Mouse (Mus musculus): ENCODE measurements at regions not wholly inside any gene's neighbourhood (a gene's known extent, or its start where the extent isn't known, plus 50 kb on each side); places are given as distances from the start of the nearest gene placed in this dataset.
"Not testable (repeated sequence)": the region's sequence is repeated elsewhere in the genome, so short reads cannot be mapped to it uniquely, and the experiment has no call there.

- Histone ChIP-seq H3K4me3 (replicated peaks) (no peak overlapping the region), H3K9me3 (no peaks in the 10 kb centered on the region), H3K27ac (no peak overlapping the region), H3K4me1 (no peaks in the 10 kb centered on the region), H3K36me3 (no peaks in the 10 kb centered on the region), H3K4me2 (no peak overlapping the region), H3K9ac (no peak overlapping the region), H3K27me3 (replicated peaks) (no peaks in the 10 kb centered on the region)
- no peak for ATAC-seq (ENCODE audit: insufficient read depth, low FRiP score, low read depth)
- WGBS = 67% methylated on average over 1 of the region's 1 CpGs
Measured at GRCm38 (mm10) chr2:107468671-107469070, 178.2 kb downstream of the Kcna4 start.

GRCm38 (mm10) chr2:107503646-107504379 lies 213.4 kb downstream of the Kcna4 start:
- 77% methylated on average over 7 of the region's 7 CpGs for WGBS
- H3K4me2 ChIP-seq = no peak overlapping the region
- no peak overlapping the region for H3K4me3 ChIP-seq (replicated peaks)
- no peaks in the 10 kb centered on the region for H3K27me3 ChIP-seq (replicated peaks)
- no peak for ATAC-seq (ENCODE audit: insufficient read depth, low FRiP score, low read depth)
- no peak overlapping the region for H3K9ac ChIP-seq
- H3K9me3 ChIP-seq = no peaks in the 10 kb centered on the region
- no peaks in the 10 kb centered on the region for H3K36me3 ChIP-seq
- H3K4me1 ChIP-seq = no peaks in the 10 kb centered on the region
- no peak overlapping the region for H3K27ac ChIP-seq

- no peak for ATAC-seq (ENCODE audit: insufficient read depth, low FRiP score, low read depth)
Measured at GRCm38 (mm10) chr2:107507426-107508167, 217.2 kb downstream of the Kcna4 start.

DNA sequence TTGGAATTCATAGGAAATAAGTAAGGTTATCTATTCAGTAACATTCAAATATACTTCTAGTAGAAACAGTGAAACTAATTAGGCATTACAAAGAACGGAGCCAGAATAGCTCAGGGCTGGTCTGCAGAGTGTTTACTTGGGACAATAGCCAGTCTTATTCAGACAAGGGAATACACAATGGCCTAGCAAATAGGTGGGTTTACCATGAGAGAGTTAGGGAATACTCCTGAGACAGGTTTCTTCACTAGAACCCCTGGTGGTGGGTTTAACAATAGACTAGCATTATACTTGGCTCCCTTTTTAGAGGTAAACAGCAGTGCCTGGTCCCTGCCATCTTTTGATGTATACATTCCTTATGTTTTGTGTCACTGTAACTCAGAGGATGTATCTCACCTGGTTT lies 225.0 kb downstream of the Kcna4 start:
- H3K36me3 ChIP-seq; H3K27me3 ChIP-seq (replicated peaks); H3K4me2 ChIP-seq; ATAC-seq (ENCODE audit: insufficient read depth, low FRiP score, low read depth); H3K27ac ChIP-seq; H3K4me3 ChIP-seq (replicated peaks); H3K9me3 ChIP-seq; H3K9ac ChIP-seq; H3K4me1 ChIP-seq: not testable (repeated sequence)
- WGBS = 75% methylated on average over 1 of the region's 1 CpGs

More at GRCm38 (mm10) chr2:107507426-107508167, 217.2 kb downstream of the Kcna4 start:
- Histone ChIP-seq H3K9me3 (no peaks in the 10 kb centered on the region), H3K4me1 (no peaks in the 10 kb centered on the region), H3K4me2 (no peak overlapping the region), H3K27ac (no peak overlapping the region), H3K4me3 (replicated peaks) (no peak overlapping the region), H3K9ac (no peak overlapping the region), H3K36me3 (no peaks in the 10 kb centered on the region), H3K27me3 (replicated peaks) (no peaks in the 10 kb centered on the region)

DNA sequence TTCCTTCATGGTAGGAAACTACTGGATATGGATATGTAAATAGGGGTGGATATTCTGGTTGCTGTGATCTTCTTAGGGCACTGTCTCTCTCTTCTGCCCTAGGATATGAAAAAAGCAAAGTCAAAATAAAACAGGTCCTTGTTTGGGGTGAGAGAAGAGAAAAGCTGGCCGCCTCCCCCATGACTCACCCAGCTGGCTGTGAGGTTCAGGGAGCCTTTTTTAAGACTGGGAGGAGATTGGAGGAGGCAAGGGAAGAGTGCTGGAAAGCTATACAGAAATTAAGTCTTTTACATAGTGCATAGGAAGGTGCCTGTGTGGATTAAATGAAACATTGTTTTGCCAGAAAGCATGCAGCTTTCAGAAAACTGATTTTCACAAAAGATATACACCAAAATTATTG lies 227.7 kb downstream of the Kcna4 start:
- no peaks in the 10 kb centered on the region for H3K27me3 ChIP-seq (replicated peaks)
- H3K9ac ChIP-seq = no peak overlapping the region
- no peak overlapping the region for H3K4me3 ChIP-seq (replicated peaks)
- H3K27ac ChIP-seq = no peak overlapping the region
- no peaks in the 10 kb centered on the region for H3K4me1 ChIP-seq
- WGBS = 70% methylated on average over 1 of the region's 1 CpGs
- no peak for ATAC-seq (ENCODE audit: insufficient read depth, low FRiP score, low read depth)
- no peaks in the 10 kb centered on the region for H3K36me3 ChIP-seq
- H3K9me3 ChIP-seq = no peaks in the 10 kb centered on the region
- H3K4me2 ChIP-seq = no peak overlapping the region

DNA sequence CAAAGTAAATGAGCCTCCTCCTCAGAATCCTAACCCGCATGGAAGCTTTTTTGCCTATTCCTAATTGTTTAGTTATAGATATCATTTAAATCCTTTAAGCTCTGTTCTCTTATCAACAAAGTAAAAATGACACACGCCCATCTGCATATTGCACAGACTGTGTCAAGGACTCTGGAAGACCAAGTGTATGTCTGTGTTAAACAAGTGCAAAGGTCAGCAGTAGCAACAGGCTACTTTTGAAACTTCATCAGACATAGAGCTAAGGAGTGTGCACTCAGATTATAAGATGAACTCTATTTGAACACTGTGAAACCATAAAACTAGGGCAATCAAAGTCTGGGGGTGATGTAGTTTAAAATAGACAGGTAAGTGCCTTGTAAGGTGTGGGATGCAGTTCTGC lies 228.3 kb downstream of the Kcna4 start:
- Histone ChIP-seq H3K4me1 (no peaks in the 10 kb centered on the region), H3K27ac (no peak overlapping the region), H3K4me3 (replicated peaks) (no peak overlapping the region), H3K9ac (no peak overlapping the region), H3K4me2 (no peak overlapping the region), H3K36me3 (no peaks in the 10 kb centered on the region), H3K27me3 (replicated peaks) (no peaks in the 10 kb centered on the region), H3K9me3 (no peaks in the 10 kb centered on the region)
- ATAC-seq (ENCODE audit: insufficient read depth, low FRiP score, low read depth) = no peak
- WGBS = 55% methylated on average over 2 of the region's 2 CpGs

- H3K4me1 ChIP-seq = no peaks in the 10 kb centered on the region
- peak; percentile 43; the same call in 1 of the 2 replicates for ATAC-seq (ENCODE audit: insufficient read depth, low FRiP score, low read depth)
- H3K9ac ChIP-seq = no peak overlapping the region
- no peaks in the 10 kb centered on the region for H3K36me3 ChIP-seq
- no peak overlapping the region for H3K4me2 ChIP-seq
- no peak overlapping the region for H3K4me3 ChIP-seq (replicated peaks)
- no peaks in the 10 kb centered on the region for H3K9me3 ChIP-seq
- H3K27me3 ChIP-seq (replicated peaks) = no peaks in the 10 kb centered on the region
- 50% methylated on average over 3 of the region's 3 CpGs for WGBS
- no peak overlapping the region for H3K27ac ChIP-seq
Measured at GRCm38 (mm10) chr2:107519326-107519725, 228.9 kb downstream of the Kcna4 start.

DNA sequence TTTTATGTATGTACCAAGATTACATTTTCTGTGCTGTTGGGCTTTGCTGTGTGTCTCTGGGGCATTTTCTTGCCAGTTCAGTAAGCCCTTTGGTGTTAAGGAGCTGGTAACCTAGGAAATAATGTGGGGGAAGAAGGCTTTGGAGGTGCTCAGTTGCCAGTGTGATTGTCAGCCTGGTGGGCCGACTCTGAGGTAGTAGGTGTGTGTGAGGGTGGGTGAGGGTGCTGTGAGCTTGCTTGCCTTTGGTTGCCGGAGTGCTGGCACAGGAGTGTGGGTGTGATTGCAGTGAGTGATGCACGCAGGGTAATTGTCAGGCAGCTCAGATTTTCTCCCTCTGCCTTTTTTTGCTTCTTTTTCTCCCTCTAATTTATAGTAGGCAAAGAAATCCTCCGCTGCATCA lies 229.3 kb downstream of the Kcna4 start:
- H3K4me1 ChIP-seq = no peaks in the 10 kb centered on the region
- H3K36me3 ChIP-seq = no peaks in the 10 kb centered on the region
- no peak overlapping the region for H3K4me3 ChIP-seq (replicated peaks)
- H3K9me3 ChIP-seq = no peaks in the 10 kb centered on the region
- H3K27me3 ChIP-seq (replicated peaks) = no peaks in the 10 kb centered on the region
- ATAC-seq (ENCODE audit: insufficient read depth, low FRiP score, low read depth) = no peak
- no peak overlapping the region for H3K4me2 ChIP-seq
- H3K9ac ChIP-seq = no peak overlapping the region
- H3K27ac ChIP-seq = no peak overlapping the region
- WGBS = 58% methylated on average over 4 of the region's 4 CpGs

DNA sequence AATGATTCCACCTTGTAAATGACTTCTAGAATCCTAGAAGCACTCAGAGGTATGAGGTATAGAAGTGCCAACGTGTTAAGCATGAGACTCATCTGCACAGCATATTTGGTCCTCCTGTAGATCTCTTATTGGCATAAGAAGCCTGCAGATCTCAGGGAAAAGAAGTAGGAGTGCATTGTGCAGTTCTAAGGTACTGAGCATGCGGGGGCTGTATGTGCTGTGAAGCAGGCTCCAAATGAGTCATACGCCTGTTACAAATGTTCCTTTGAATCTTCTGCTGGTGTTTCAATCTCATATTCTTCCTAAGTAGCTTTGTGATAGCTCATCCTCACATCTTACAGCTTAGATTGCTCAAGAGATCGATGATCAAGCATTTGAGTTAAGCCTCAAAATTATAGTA lies 252.7 kb downstream of the Kcna4 start:
- ATAC-seq (ENCODE audit: insufficient read depth, low FRiP score, low read depth) = no peak
- H3K4me3 ChIP-seq (replicated peaks) = no peak overlapping the region
- 80% methylated on average over 4 of the region's 4 CpGs for WGBS
- H3K9ac ChIP-seq = no peak overlapping the region
- no peaks in the 10 kb centered on the region for H3K27me3 ChIP-seq (replicated peaks)
- H3K36me3 ChIP-seq = no peaks in the 10 kb centered on the region
- no peak overlapping the region for H3K4me2 ChIP-seq
- H3K27ac ChIP-seq = no peak overlapping the region
- H3K9me3 ChIP-seq = no peaks in the 10 kb centered on the region
- H3K4me1 ChIP-seq = no peaks in the 10 kb centered on the region

GRCm38 (mm10) chr2:107552569-107552968 lies 262.1 kb downstream of the Kcna4 start:
- H3K4me1 ChIP-seq = no peaks in the 10 kb centered on the region
- 54% methylated on average over 1 of the region's 1 CpGs for WGBS
- no peaks in the 10 kb centered on the region for H3K27me3 ChIP-seq (replicated peaks)
- no peak overlapping the region for H3K9ac ChIP-seq
- ATAC-seq (ENCODE audit: insufficient read depth, low FRiP score, low read depth) = no peak
- H3K9me3 ChIP-seq = no peaks in the 10 kb centered on the region
- no peak overlapping the region for H3K4me2 ChIP-seq
- no peak overlapping the region for H3K4me3 ChIP-seq (replicated peaks)
- H3K27ac ChIP-seq = no peak overlapping the region
- H3K36me3 ChIP-seq = no peaks in the 10 kb centered on the region

- H3K4me1 ChIP-seq = no peaks in the 10 kb centered on the region
- H3K9ac ChIP-seq = no peak overlapping the region
- no peak overlapping the region for H3K4me2 ChIP-seq
- WGBS = 81% methylated on average over 3 of the region's 3 CpGs
- H3K9me3 ChIP-seq = no peaks in the 10 kb centered on the region
- no peak for ATAC-seq (ENCODE audit: insufficient read depth, low FRiP score, low read depth)
- H3K36me3 ChIP-seq = no peaks in the 10 kb centered on the region
- no peaks in the 10 kb centered on the region for H3K27me3 ChIP-seq (replicated peaks)
- H3K27ac ChIP-seq = no peak overlapping the region
- H3K4me3 ChIP-seq (replicated peaks) = no peak overlapping the region
Measured at GRCm38 (mm10) chr2:107556239-107556638, 265.8 kb downstream of the Kcna4 start.

GRCm38 (mm10) chr2:107569618-107570017 lies 279.2 kb downstream of the Kcna4 start:
- H3K4me1 ChIP-seq = no peaks in the 10 kb centered on the region
- no peaks in the 10 kb centered on the region for H3K27me3 ChIP-seq (replicated peaks)
- H3K9ac ChIP-seq = no peak overlapping the region
- H3K9me3 ChIP-seq = no peaks in the 10 kb centered on the region
- ATAC-seq (ENCODE audit: insufficient read depth, low FRiP score, low read depth) = no peak
- no peak overlapping the region for H3K27ac ChIP-seq
- H3K36me3 ChIP-seq = no peaks in the 10 kb centered on the region
- 78% methylated on average over 2 of the region's 2 CpGs for WGBS
- no peak overlapping the region for H3K4me3 ChIP-seq (replicated peaks)
- H3K4me2 ChIP-seq = no peak overlapping the region

Data from stomach, embryonic 15.5 days (tissue).